Mouse (Mus musculus) myocyte (in vitro differentiated cells): ENCODE results near the gene Smox.

Experiments
- E2F4 ChIP-seq: IDR thresholded peaks from one replicate; pipeline ENCODE4 v1.6.1; 2011; ENCODE audit warnings: mild to moderate bottlenecking, control low read depth, moderate library complexity; ENCODE audit not compliant: insufficient read depth
- MYOD1 ChIP-seq, 3 experiments: IDR thresholded peaks; one replicate each; pipeline ENCODE4 v1.6.1; 2011; ENCODE audit warnings: control low read depth in 2 of 3, low read depth in 2 of 3, mild to moderate bottlenecking in 2 of 3, moderate library complexity in 1 of 3; ENCODE audit not compliant: insufficient read length in 2 of 3, control insufficient read depth in 1 of 3
- MYOG ChIP-seq, 3 experiments: IDR thresholded peaks; one replicate each; pipeline ENCODE4 v1.6.1; 2011; ENCODE audit warnings: control low read depth in 2 of 3, low read depth in 2 of 3, mild to moderate bottlenecking in 2 of 3; ENCODE audit not compliant: insufficient read length in 2 of 3, control insufficient read depth in 1 of 3, insufficient read depth in 1 of 3
- POLR2A ChIP-seq: IDR thresholded peaks from one replicate; pipeline ENCODE4 v1.6.1; 2011; ENCODE audit warnings: low read depth, mild to moderate bottlenecking, control low read depth, moderate library complexity; ENCODE audit not compliant: insufficient read length
- REST ChIP-seq: IDR thresholded peaks from one replicate; pipeline ENCODE4 v1.6.1; 2011; ENCODE audit warnings: mild to moderate bottlenecking, control low read depth, moderate library complexity; ENCODE audit not compliant: insufficient read depth, insufficient read length
- TCF12 ChIP-seq: IDR thresholded peaks from one replicate; pipeline ENCODE4 v1.6.1; 2011; ENCODE audit warnings: mild to moderate bottlenecking, control low read depth; ENCODE audit not compliant: poor library complexity, insufficient read depth, severe bottlenecking
- TCF3 ChIP-seq: IDR thresholded peaks from one replicate; pipeline ENCODE4 v1.6.1; 2011; ENCODE audit warnings: low read depth, control low read depth; ENCODE audit not compliant: insufficient read length
- USF1 ChIP-seq: IDR thresholded peaks from one replicate; pipeline ENCODE4 v1.6.1; 2011; ENCODE audit warnings: low read depth, mild to moderate bottlenecking, control low read depth, moderate library complexity

DNA sequence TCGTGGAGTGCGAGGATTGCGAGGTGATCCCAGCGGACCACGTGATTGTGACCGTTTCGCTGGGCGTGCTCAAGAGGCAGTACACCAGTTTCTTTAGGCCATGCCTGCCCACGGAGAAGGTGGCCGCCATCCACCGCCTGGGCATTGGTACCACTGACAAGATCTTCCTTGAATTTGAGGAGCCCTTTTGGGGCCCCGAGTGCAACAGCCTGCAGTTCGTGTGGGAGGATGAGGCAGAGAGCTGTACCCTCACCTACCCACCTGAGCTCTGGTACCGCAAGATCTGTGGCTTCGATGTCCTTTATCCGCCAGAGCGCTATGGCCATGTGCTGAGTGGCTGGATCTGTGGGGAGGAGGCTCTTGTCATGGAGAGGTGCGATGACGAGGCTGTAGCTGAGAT, 29.4 kb downstream of the Smox start:
- no peak for TF ChIP-seq POLR2A
- TF ChIP-seq MYOG (IDR thresholded peaks at IDR 0.05; ENCODE audit: control insufficient read depth in 1 of 3, insufficient read depth in 1 of 3, insufficient read length in 2 of 3, low read depth in 2 of 3) = no peak
- no peak for TF ChIP-seq USF1
- TF ChIP-seq REST = no peak
- TF ChIP-seq E2F4 = no peak
- no peak for TF ChIP-seq MYOD1 (IDR thresholded peaks at IDR 0.05; ENCODE audit: control insufficient read depth in 1 of 3, insufficient read length in 2 of 3, low read depth in 2 of 3)
- TF ChIP-seq TCF12 = no peak
- no peak for TF ChIP-seq TCF3
